Mouse (Mus musculus) Muller cell, postnatal 12 days (primary cell): ENCODE data around the gene Pdzk1ip1.

Experiments used
- DNase-seq: peaks from one replicate; pipeline ENCODE4 v3.0.0-alpha.2; 2015; ENCODE audit errors: inconsistent ontology term

Gene Pdzk1ip1

DNA sequence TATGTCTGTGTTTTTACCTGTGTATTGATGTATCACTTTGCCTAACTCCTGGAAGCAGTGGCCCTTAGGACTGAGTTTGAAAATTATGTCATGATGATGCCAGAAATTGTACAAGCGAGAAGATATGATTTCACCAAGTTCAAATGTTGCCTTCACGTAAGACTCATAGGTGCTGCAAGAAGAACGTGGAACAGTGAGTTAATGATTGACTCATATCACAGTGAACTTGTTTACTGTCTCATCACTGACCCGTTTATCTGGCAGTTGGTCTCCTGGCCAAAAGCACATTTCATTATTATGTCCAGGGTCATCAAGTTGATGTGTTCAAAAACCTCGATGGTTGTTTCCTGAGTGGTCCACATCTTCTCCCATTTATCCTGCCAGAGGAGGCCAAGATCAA, 33.1 kb downstream of the Pdzk1ip1 start:
- DNase-seq: no peak

- no peak for DNase-seq
Observed at GRCm38 (mm10) chr4:115123507-115123906, 35.0 kb downstream of the Pdzk1ip1 start.

DNA sequence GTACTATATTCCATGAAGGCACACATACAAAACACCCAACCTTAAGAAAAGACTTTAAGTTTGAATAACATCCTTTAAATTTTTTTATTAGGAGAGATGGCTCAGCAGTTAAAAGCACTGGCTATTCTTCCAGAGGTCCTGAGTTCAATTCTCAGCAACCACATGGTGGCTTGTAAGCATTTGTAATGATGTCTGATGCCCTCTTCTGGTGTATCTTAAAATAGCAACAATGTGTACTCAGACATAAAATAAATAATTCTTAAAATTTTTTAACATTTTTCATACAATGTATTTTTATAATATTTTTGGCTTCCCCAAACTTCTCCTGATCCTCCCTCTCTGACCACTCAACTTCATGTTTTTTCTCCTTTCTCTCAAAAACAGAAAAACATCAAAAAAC, 36.2 kb downstream of the Pdzk1ip1 start:
- DNase-seq: no peak

GRCm38 (mm10) chr4:115133085-115133484, 44.6 kb downstream of the Pdzk1ip1 start:
- no peak for DNase-seq

- peak; percentile 1 for DNase-seq
Observed at GRCm38 (mm10) chr4:115133621-115134295, 45.2 kb downstream of the Pdzk1ip1 start, which contains the start of gene Cyp4x1. Gene Cyp4x1 (minus strand): TSS chr4:115134281.

DNA sequence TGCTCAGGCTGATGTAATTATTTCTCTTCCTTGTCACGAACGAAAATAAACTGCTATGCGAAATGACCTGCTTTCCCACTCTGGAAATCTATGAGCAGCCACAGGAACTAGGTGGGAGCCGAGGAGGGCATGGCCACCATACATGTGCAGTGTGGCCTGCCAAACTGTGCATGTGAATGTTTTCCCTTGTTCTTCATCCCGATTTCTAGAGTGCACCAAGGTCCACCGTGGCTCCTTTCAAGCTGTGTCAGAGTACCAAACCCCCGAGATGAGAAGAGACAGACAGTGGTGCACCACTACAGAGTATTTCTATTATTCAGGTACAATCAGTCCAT, 45.8 kb downstream of the Pdzk1ip1 start:
- no peak for DNase-seq
